Mouse (Mus musculus) heart, embryonic 11.5 days (tissue): Measurements from ENCODE around the gene Atp2a1. TPM values are rescaled to one million over a fixed set of nuclear protein-coding genes. Genes with fewer than 3 reads are reported as not detected.

Experiments
- ATAC-seq: fragments of 200-750 bp; cut with Nextera tagmentation; replicated peaks from 2 replicates; pipeline ENCODE4 v1.8.0; 2017; ENCODE audit warnings: moderate library complexity; ENCODE audit not compliant: insufficient number of reproducible peaks, low FRiP score, low TSS enrichment
- H3K27ac ChIP-seq: fragments of 300-500 bp; sonication (generic); 2 replicates; pipeline ENCODE4 v1.5.1; 2014; ENCODE audit warnings: mild to moderate bottlenecking, low read depth, low read length
- H3K27me3 ChIP-seq: fragments of 300-500 bp; sonication (generic); 2 replicates; pipeline ENCODE4 v1.6.1; 2014; ENCODE audit warnings: mild to moderate bottlenecking, low read length, mixed read lengths; ENCODE audit not compliant: control insufficient read depth, insufficient read depth
- H3K36me3 ChIP-seq: fragments of 300-500 bp; sonication (generic); 2 replicates; pipeline ENCODE4 v1.6.1; 2014; ENCODE audit warnings: mild to moderate bottlenecking, low read length, moderate library complexity, mixed read lengths; ENCODE audit not compliant: control insufficient read depth, insufficient read depth
- H3K4me1 ChIP-seq: fragments of 300-500 bp; sonication (generic); 2 replicates; pipeline ENCODE4 v1.6.1; 2014; ENCODE audit warnings: low read length; ENCODE audit not compliant: control insufficient read depth, insufficient read depth
- H3K4me2 ChIP-seq: fragments of 300-500 bp; sonication (generic); 2 replicates; pipeline ENCODE4 v1.6.1; 2014; ENCODE audit warnings: mild to moderate bottlenecking, moderate library complexity
- H3K4me3 ChIP-seq: fragments of 300-500 bp; sonication (generic); 2 replicates; pipeline ENCODE4 v1.5.1; 2014; ENCODE audit warnings: low read depth, low read length
- H3K9ac ChIP-seq: fragments of 300-500 bp; sonication (generic); 2 replicates; pipeline ENCODE4 v1.6.1; 2014; ENCODE audit warnings: mild to moderate bottlenecking, low read depth, low read length, moderate library complexity
- H3K9me3 ChIP-seq: fragments of 300-500 bp; sonication (generic); replicated peaks from 2 replicates; pipeline ENCODE4 v1.6.1; 2016; ENCODE audit warnings: low read length; ENCODE audit not compliant: control insufficient read depth
- WGBS: fragments of 180-500 bp; shearing (Covaris S2); extraction: QIAGEN DNeasy Blood & Tissue Kit; methylation state at CpG from one replicate; pipeline ENCODE4 v1.1.7; 2014; ENCODE audit not compliant: insufficient replicate concordance; 5-methylcytosine and 5-hydroxymethylcytosine counted together
- polyA plus RNA-seq: library from polyadenylated mRNA; unstranded; fragments of >200 nt; fragmentation: Nextera tagmentation; extraction: Ambion mirVana; gene quantifications from 2 replicates; pipeline ENCODE4 v1.2.1, GENCODE M21; 2014

Gene Atp2a1
- polyA plus RNA-seq, 1 experiment from 2014 or later = 5.0 TPM

DNA sequence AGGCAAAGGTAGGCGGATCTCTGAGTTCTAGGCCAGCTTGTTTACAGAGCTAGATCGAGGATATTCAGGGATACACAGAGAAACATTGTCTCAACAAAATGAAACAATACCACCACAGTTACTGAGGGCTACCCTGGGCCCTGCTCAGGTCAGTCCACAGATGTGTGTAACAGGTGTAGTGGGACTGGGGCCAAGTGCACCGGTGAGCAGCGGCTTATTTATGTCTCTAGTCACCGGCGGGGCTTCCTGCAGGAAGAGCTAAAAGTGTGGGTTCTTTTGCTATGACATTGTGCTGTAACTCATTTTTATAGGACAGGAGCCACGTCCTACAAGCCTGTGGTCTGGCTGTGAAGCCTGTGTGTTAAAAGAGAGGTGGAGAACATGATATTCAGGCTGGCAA lies 9.0 kb downstream of the Atp2a1 start:
- WGBS = 73% methylated on average over 7 of the region's 7 CpGs
- H3K9ac ChIP-seq = no peak overlapping the region
- no peaks in the 10 kb centered on the region for H3K9me3 ChIP-seq
- ATAC-seq = no peak
- H3K27ac ChIP-seq = no peak overlapping the region
- no peak overlapping the region for H3K4me2 ChIP-seq
- H3K36me3 ChIP-seq = no peaks in the 10 kb centered on the region
- peaks cover 4% of the 10 kb centered on the region; the same call in 1 of the 2 replicates for H3K4me1 ChIP-seq
- H3K4me3 ChIP-seq = no peak overlapping the region
- H3K27me3 ChIP-seq = no peaks in the 10 kb centered on the region

GRCm38 (mm10) chr7:126452244-126452643 lies 10.7 kb downstream of the Atp2a1 start:
- Histone ChIP-seq H3K9ac (no peak overlapping the region), H3K9me3 (no peaks in the 10 kb centered on the region), H3K4me2 (no peak overlapping the region), H3K36me3 (peaks cover 4% of the 10 kb centered on the region), H3K27me3 (no peaks in the 10 kb centered on the region), H3K4me1 (no peaks in the 10 kb centered on the region), H3K27ac (no peak overlapping the region), H3K4me3 (no peak overlapping the region)
- WGBS = 81% methylated on average over 3 of the region's 3 CpGs
- ATAC-seq = no peak

GRCm38 (mm10) chr7:126450641-126451040 lies 12.3 kb downstream of the Atp2a1 start:
- Histone ChIP-seq H3K9ac (no peak overlapping the region), H3K4me3 (no peak overlapping the region), H3K4me1 (no peaks in the 10 kb centered on the region), H3K9me3 (no peaks in the 10 kb centered on the region), H3K27me3 (no peaks in the 10 kb centered on the region), H3K27ac (no peak overlapping the region), H3K4me2 (no peak overlapping the region), H3K36me3 (peaks cover 11% of the 10 kb centered on the region)
- ATAC-seq = no peak
- 89% methylated on average over 6 of the region's 6 CpGs for WGBS

- Histone ChIP-seq H3K4me3 (no peak overlapping the region), H3K9ac (no peak overlapping the region), H3K36me3 (peaks cover 18% of the 10 kb centered on the region), H3K9me3 (no peaks in the 10 kb centered on the region), H3K4me1 (no peaks in the 10 kb centered on the region), H3K27ac (no peak overlapping the region), H3K4me2 (no peak overlapping the region), H3K27me3 (no peaks in the 10 kb centered on the region)
- WGBS = 79% methylated on average over 18 of the region's 18 CpGs
- ATAC-seq = no peak
Measured at GRCm38 (mm10) chr7:126449991-126450390, 12.9 kb downstream of the Atp2a1 start.

DNA sequence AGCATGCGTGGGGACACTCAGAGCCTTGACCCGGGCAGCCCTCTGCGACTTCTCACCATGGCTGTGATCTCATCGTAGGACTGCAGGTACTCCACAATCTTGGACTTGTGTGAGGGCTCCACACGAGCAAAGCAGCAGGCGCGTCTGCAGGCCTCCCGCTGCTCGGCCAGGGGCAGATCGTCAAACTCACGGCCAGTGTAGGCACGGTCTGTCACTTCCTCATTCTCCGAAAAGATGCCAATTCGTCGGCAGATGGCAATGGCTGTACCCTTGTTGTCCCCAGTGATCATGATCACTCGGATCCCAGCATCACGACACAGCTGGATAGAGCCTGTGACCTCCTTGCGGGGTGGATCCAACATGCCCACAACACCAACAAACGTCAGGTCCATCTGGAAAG lies 14.4 kb downstream of the Atp2a1 start:
- Histone ChIP-seq H3K9ac (no peak overlapping the region), H3K4me1 (no peaks in the 10 kb centered on the region), H3K4me3 (no peak overlapping the region), H3K27ac (no peak overlapping the region), H3K27me3 (no peaks in the 10 kb centered on the region), H3K9me3 (no peaks in the 10 kb centered on the region), H3K4me2 (no peak overlapping the region), H3K36me3 (peaks cover 24% of the 10 kb centered on the region)
- no peak for ATAC-seq
- 88% methylated on average over 19 of the region's 19 CpGs for WGBS

GRCm38 (mm10) chr7:126446217-126446616 lies 16.7 kb downstream of the Atp2a1 start:
- H3K36me3 ChIP-seq = peaks cover 24% of the 10 kb centered on the region
- H3K4me2 ChIP-seq = no peak overlapping the region
- H3K9ac ChIP-seq = no peak overlapping the region
- H3K4me3 ChIP-seq = no peak overlapping the region
- no peak overlapping the region for H3K27ac ChIP-seq
- no peaks in the 10 kb centered on the region for H3K4me1 ChIP-seq
- 82% methylated on average over 21 of the region's 21 CpGs for WGBS
- no peaks in the 10 kb centered on the region for H3K27me3 ChIP-seq
- no peak for ATAC-seq
- H3K9me3 ChIP-seq = no peaks in the 10 kb centered on the region

DNA sequence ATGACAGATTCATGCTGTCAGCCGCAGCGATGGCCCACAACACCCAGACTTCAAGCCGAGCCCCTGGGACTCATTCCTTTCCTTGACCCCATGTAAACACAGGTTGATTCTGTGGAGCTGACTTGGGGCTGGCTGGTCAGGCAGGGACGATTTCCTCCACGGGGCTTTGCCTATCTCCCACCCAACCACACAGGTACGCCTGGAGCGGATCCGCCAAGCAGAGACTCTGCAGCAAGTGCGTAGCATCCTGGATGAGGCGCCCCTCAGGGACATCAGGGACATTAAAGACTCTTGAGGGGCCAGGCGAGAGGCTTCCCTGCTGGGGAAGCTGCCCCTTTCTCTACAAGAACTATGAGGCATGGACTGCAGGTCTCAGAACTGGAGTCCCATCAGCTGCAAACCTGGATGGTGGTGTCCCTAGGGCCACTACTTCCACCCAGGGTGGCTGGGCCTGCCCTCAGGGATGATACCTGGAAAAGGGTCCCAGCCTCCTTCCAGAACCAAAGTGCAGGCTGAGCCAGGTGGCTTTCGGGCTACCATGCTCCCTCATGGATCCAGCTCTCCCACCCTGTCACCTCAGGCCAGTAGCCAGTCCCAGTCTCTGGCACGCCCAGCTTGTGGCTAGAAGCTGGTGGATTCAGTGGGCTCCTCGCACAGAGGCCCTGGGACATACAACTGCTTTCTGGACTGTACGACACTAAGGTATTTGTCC lies 17.6 kb downstream of the Atp2a1 start:
- no peak for ATAC-seq
- WGBS = 90% methylated on average over 15 of the region's 15 CpGs
- H3K36me3 ChIP-seq = peaks cover 24% of the 10 kb centered on the region

GRCm38 (mm10) chr7:126444536-126444935 lies 18.4 kb downstream of the Atp2a1 start:
- Histone ChIP-seq H3K4me3 (no peak overlapping the region), H3K4me2 (no peak overlapping the region), H3K36me3 (peaks cover 24% of the 10 kb centered on the region), H3K9me3 (no peaks in the 10 kb centered on the region), H3K27me3 (no peaks in the 10 kb centered on the region), H3K27ac (no peak overlapping the region), H3K4me1 (no peaks in the 10 kb centered on the region), H3K9ac (no peak overlapping the region)
- WGBS = 88% methylated on average over 9 of the region's 9 CpGs
- 0 out of 2 replicates have a peak, but pooled peaks have one; percentile 24 for ATAC-seq

More for the DNA sequence above, 17.6 kb downstream of the Atp2a1 start:
- no peaks in the 10 kb centered on the region for H3K27me3 ChIP-seq
- H3K9me3 ChIP-seq = no peaks in the 10 kb centered on the region
- no peak overlapping the region for H3K4me3 ChIP-seq
- no peak overlapping the region for H3K4me2 ChIP-seq
- no peak overlapping the region for H3K27ac ChIP-seq
- H3K4me1 ChIP-seq = no peaks in the 10 kb centered on the region
- H3K9ac ChIP-seq = no peak overlapping the region

GRCm38 (mm10) chr7:126443997-126444396 lies 18.9 kb downstream of the Atp2a1 start:
- Histone ChIP-seq H3K27ac (no peak overlapping the region), H3K36me3 (peaks cover 24% of the 10 kb centered on the region), H3K9ac (no peak overlapping the region), H3K9me3 (no peaks in the 10 kb centered on the region), H3K27me3 (no peaks in the 10 kb centered on the region), H3K4me2 (no peak overlapping the region), H3K4me3 (no peak overlapping the region), H3K4me1 (no peaks in the 10 kb centered on the region)
- no peak for ATAC-seq
- WGBS = 88% methylated on average over 10 of the region's 10 CpGs
